Mouse (Mus musculus) liver, postnatal 0 days (tissue): ENCODE results near the gene Gm49387. TPM values are rescaled to one million over a fixed set of nuclear protein-coding genes. Genes with fewer than 3 reads are reported as not detected.
A peak's percentile ranks its signal among the peaks of the same experiment; 100 is the strongest.

ENCODE experiments used
- ATAC-seq: fragments of 200-750 bp; cut with Nextera tagmentation; 2 replicates; pipeline ENCODE4 v1.8.0; 2017; ENCODE audit warnings: mild to moderate bottlenecking, moderate library complexity
- DNase-seq: peaks from one replicate; pipeline ENCODE4 v3.0.0-alpha.2; 2016
- H3K27ac ChIP-seq: fragments of 300-500 bp; sonication (generic); 2 replicates; pipeline ENCODE4 v1.5.1; 2014; ENCODE audit warnings: antibody characterized with exemption, moderate library complexity, mild to moderate bottlenecking, low read depth
- H3K27me3 ChIP-seq: fragments of 300-500 bp; sonication (generic); 2 replicates; pipeline ENCODE4 v1.6.1; 2014; ENCODE audit warnings: low read length, control low read depth, mixed read lengths; ENCODE audit not compliant: insufficient read depth
- H3K36me3 ChIP-seq: fragments of 300-500 bp; sonication (generic); replicated peaks from 2 replicates; pipeline ENCODE4 v1.6.1; 2014; ENCODE audit warnings: mild to moderate bottlenecking, control low read depth, low read length, moderate library complexity, mixed read lengths; ENCODE audit not compliant: insufficient read depth
- H3K4me1 ChIP-seq: fragments of 300-500 bp; sonication (generic); 2 replicates; pipeline ENCODE4 v1.6.1; 2014; ENCODE audit warnings: antibody characterized with exemption, mild to moderate bottlenecking, control low read depth; ENCODE audit not compliant: insufficient read depth
- H3K4me2 ChIP-seq: fragments of 300-500 bp; sonication (generic); 2 replicates; pipeline ENCODE4 v1.6.1; 2014; ENCODE audit warnings: low read depth, mild to moderate bottlenecking, low read length, moderate library complexity, mixed read lengths
- H3K4me3 ChIP-seq: fragments of 300-500 bp; sonication (generic); 2 replicates; pipeline ENCODE4 v1.5.1; 2014; ENCODE audit warnings: low read depth, low read length
- H3K9ac ChIP-seq: fragments of 300-500 bp; sonication (generic); replicated peaks from 2 replicates; pipeline ENCODE4 v1.6.1; 2014; ENCODE audit warnings: mild to moderate bottlenecking, moderate library complexity
- H3K9me3 ChIP-seq: fragments of 300-500 bp; sonication (generic); 2 replicates; pipeline ENCODE4 v1.6.1; 2016; ENCODE audit warnings: mild to moderate bottlenecking, control low read depth, low read length, mixed read lengths
- CTCF ChIP-seq: sonication (generic); IDR thresholded peaks from 2 replicates; pipeline ENCODE4 v1.5.1; 2016; ENCODE audit warnings: antibody characterized with exemption, low read depth
- EP300 ChIP-seq: IDR thresholded peaks from 2 replicates; pipeline ENCODE4 v1.6.1; 2016; ENCODE audit warnings: antibody characterized with exemption, low read depth, mild to moderate bottlenecking
- WGBS: fragments of 180-500 bp; shearing (Covaris S2); extraction: QIAGEN DNeasy Blood & Tissue Kit; methylation state at CpG from one replicate; pipeline ENCODE4 v1.1.7; 2014; ENCODE audit not compliant: insufficient replicate concordance; 5-methylcytosine and 5-hydroxymethylcytosine counted together
- polyA plus RNA-seq: library from polyadenylated mRNA; unstranded; fragments of >200 nt; fragmentation: Nextera tagmentation; extraction: Ambion mirVana; gene quantifications from 2 replicates; pipeline ENCODE4 v1.2.1, GENCODE M21; 2015

The Gm49387 gene
- polyA plus RNA-seq = 0.89 and 3.9 TPM in 2 replicates

DNA sequence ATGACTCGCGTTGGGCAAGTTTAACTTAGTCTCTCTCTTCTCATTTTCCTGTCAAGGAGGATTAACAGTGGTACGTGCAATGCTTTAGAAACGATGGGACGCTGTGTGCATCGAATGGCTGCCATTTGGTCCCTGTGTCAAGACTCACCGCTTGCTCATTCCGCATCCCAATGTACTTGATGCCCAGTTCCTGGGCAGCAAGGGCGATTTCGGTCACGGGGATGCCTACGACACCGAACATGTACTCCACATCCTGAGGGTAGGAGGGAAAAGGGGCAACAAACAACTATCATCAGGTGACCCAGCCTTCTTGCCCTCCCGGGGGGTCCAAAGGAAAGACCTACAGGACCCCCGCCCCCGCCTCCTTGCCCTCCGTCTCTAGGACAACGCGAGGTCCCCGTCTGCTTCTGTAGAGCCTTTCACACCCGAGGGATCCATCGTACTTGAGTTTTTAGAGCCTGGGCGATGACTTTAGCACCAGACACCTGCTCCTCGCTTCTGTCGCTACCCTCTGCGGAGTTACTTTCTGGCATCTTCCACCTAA lies at the start of gene Gm49387:
TSS of gene Gm49387 (minus strand) at position 533 of the 544 bp plus-strand sequence.
- Histone ChIP-seq H3K36me3 (no peaks in the 10 kb centered on the region), H3K9me3 (no peaks in the 10 kb centered on the region), H3K4me3 (peak within 1 kb of the TSS; percentile 88), H3K4me1 (peaks cover 21% of the 10 kb centered on the region), H3K27me3 (no peaks in the 10 kb centered on the region), H3K27ac (peak within 1 kb of the TSS; percentile 96), H3K9ac (peak within 1 kb of the TSS; percentile 94), H3K4me2 (peak within 1 kb of the TSS; percentile 98)
- 2% methylated on average over 26 of the region's 26 CpGs for WGBS
- ATAC-seq = 0 out of 2 replicates have a peak, but pooled peaks have one; percentile 0
- TF ChIP-seq CTCF (no peak), EP300 (no peak)
- DNase-seq = no peak

DNA sequence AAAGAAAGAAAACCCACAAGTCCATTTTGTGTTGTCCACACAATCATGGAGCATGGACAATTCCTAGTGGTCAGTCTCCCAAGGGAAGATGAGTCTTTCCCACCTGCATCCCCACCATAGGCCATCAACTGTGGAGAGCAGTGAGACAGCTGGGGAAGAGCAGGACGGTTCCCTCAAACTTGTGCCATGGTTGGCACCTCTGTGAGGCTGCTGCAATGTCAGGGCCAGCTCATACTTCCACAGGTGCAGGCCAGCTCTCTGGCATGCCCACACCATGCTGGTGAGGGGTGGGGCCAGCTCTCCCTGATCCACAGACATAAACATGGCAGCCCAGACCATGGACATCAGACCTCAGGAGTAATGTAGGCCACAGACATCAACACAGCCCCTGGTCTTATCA lies 45.6 kb upstream of the Gm49387 start:
- Histone ChIP-seq H3K9ac (no peak overlapping the region), H3K27me3 (no peaks in the 10 kb centered on the region), H3K9me3 (no peaks in the 10 kb centered on the region), H3K4me1 (peaks cover 13% of the 10 kb centered on the region), H3K36me3 (no peaks in the 10 kb centered on the region), H3K4me3 (no peak overlapping the region), H3K27ac (no peak overlapping the region), H3K4me2 (0 out of 2 replicates have a peak overlapping the region, but pooled peaks have one; percentile 59)
- DNase-seq = no peak
- ATAC-seq = no peak
- no peak for TF ChIP-seq CTCF
- no peak for TF ChIP-seq EP300
- 62% methylated on average over 1 of the region's 1 CpGs for WGBS

DNA sequence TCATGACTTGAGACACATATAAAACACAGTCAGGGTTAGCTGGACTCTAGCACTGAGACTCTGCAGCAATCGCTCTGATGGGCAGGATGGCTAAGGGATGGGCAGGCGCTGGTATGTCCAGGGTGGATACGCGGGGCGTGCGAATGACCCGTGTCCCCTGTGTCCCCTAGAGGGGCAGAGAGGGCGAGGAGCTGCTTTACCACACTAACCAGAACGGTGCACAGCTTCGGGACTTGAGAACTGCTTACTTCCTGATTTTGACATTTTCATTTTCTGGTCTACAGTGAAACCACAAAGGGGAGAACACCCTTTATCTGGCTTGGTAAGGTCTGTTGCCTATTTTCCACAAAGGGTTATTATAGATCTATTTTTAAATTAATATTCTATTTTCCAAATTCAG lies 45.0 kb upstream of the Gm49387 start:
- Histone ChIP-seq H3K4me1 (peaks cover 13% of the 10 kb centered on the region), H3K4me3 (no peak overlapping the region), H3K36me3 (no peaks in the 10 kb centered on the region), H3K27me3 (no peaks in the 10 kb centered on the region), H3K27ac (peak overlapping the region; percentile 66), H3K4me2 (peak overlapping the region; percentile 59), H3K9ac (no peak overlapping the region), H3K9me3 (no peaks in the 10 kb centered on the region)
- peak; percentile 28 for DNase-seq
- 36% methylated on average over 10 of the region's 10 CpGs for WGBS
- TF ChIP-seq CTCF = no peak
- no peak for TF ChIP-seq EP300
- no peak for ATAC-seq

GRCm38 (mm10) chr14:31684343-31685040 lies 43.8 kb upstream of the Gm49387 start:
- WGBS = 29% methylated on average over 7 of the region's 7 CpGs
- peaks cover 13% of the 10 kb centered on the region for H3K4me1 ChIP-seq
- H3K9me3 ChIP-seq = no peaks in the 10 kb centered on the region
- no peak overlapping the region for H3K9ac ChIP-seq
- no peak for ATAC-seq
- DNase-seq = no peak
- H3K4me2 ChIP-seq = 0 out of 2 replicates have a peak overlapping the region, but pooled peaks have one; percentile 59
- no peaks in the 10 kb centered on the region for H3K27me3 ChIP-seq
- H3K27ac ChIP-seq = peak overlapping the region; percentile 68
- no peaks in the 10 kb centered on the region for H3K36me3 ChIP-seq
- TF ChIP-seq CTCF (no peak), EP300 (no peak)
- H3K4me3 ChIP-seq = no peak overlapping the region

DNA sequence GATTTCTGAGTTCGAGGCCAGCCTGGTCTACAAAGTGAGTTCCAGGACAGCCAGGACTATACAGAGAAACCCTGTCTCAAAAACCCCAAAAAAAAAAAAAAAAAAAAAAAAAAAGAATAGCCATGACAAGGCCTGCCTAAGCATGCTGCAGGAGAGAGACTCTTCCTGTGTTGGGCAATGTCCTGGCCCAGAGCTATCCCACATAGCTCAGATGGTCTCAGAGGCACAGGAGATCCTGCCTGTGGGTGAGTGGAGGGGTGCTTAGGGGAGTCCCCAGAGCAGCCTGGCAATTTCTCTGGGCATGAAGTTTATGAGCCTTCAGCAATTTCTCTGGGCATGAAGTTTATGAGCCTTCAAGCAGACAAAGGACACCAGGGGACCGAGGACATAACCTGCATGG lies 42.9 kb upstream of the Gm49387 start:
- ATAC-seq = no peak
- 63% methylated on average over 1 of the region's 2 CpGs for WGBS

DNA sequence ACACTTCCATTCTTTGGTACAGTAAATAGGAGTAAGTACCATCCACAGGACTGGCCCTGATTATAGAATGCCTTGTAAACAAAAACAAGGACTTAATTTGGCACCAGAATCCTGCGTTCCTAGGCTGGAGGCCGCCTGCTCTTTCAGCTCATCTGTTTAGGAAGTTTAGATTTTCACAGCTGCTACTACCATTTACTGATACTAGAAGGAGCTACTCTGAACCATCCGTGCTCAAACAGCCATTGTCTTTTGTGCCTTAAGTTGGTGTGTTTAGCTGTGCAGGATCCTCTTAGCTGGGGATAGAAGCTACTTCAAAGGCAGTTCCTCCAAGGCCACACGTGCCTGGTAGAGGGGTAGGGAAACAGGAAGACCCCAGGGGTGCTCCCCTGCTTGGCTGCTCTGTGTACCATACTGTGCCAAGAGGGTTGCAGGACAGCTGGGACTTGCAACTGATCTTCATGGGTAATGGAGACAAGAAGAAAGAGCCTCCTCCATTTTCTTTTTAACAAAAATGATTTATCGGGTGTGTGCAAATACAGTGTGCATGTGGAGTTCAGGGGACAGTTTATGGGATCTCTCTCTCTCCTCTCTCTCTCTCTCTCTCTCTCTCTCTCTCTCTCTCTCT lies 41.4 kb upstream of the Gm49387 start:
- DNase-seq (no peak), ATAC-seq (no peak)
- Histone ChIP-seq H3K36me3 (no peaks in the 10 kb centered on the region), H3K9ac (no peak overlapping the region), H3K27me3 (no peaks in the 10 kb centered on the region), H3K4me3 (no peak overlapping the region), H3K4me2 (no peak overlapping the region), H3K27ac (0 out of 2 replicates have a peak overlapping the region, but pooled peaks have one; percentile 32), H3K4me1 (peaks cover 13% of the 10 kb centered on the region), H3K9me3 (no peaks in the 10 kb centered on the region)
- TF ChIP-seq EP300 (no peak), CTCF (no peak)
- 43% methylated on average over 5 of the region's 5 CpGs for WGBS

More for the DNA sequence above, 42.9 kb upstream of the Gm49387 start:
- Histone ChIP-seq H3K27me3 (no peaks in the 10 kb centered on the region), H3K9me3 (no peaks in the 10 kb centered on the region), H3K36me3 (no peaks in the 10 kb centered on the region), H3K4me1 (peaks cover 13% of the 10 kb centered on the region), H3K4me2 (no peak overlapping the region), H3K9ac (no peak overlapping the region), H3K27ac (peak overlapping the region; percentile 68), H3K4me3 (no peak overlapping the region)
- DNase-seq = no peak
- TF ChIP-seq EP300 (no peak), CTCF (no peak)
